Mouse (Mus musculus): Measurements from ENCODE around the gene Liph. TPM values are rescaled to one million over a fixed set of nuclear protein-coding genes. Genes with fewer than 3 reads are reported as not detected.

Gene Liph
- polyA plus RNA-seq, 1 experiment from 2014 or later: 30.4 TPM

DNA sequence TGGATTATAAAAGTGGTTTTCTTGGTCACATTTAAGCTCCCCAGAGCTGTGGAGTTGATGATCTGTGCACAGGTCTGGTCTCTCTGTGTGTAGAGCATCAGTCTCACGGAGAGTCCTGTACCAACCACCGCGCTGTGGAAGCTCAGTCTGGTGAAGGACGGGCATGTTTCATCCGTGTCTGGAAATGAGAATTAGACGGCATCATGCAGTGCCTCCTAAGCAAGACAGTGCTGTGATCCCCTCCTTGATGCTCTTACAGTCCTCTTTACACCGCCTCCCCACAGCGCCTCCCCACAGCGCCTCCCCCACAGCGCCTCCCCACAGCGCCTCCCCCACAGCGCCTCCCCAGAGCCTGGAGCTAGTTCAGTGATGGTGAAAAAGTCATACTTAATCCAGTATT lies 11.4 kb downstream of the Liph start:
- 85% methylated on average over 12 of the region's 12 CpGs for WGBS

DNA sequence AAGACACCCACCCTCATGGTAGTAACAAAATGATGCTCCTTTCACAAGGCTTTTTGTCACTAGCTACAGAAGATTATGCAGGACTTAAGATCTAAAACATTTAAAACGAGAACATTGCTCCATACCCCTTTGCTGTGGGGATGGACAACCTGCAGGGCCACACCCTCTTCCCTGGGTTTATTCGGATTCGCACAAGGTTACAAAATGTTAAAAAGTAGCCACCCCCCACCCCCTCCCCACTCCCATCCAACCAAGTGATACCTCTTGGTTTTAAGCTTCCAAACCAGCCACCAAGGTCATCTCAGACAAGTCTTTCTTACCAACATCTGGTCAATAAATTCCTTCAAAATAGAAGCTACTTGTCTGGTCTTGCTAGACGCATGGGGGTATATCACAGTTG lies 11.9 kb downstream of the Liph start:
- DNase-seq (ENCODE audit: low spot score): no peak
- no peaks in the 10 kb centered on the region for H3K36me3 ChIP-seq (ENCODE audit: insufficient read depth, low read length)
- H3K4me2 ChIP-seq (replicated peaks; ENCODE audit: low read depth, low read length): no peak overlapping the region
- H3K9ac ChIP-seq (replicated peaks; ENCODE audit: low read depth): no peak overlapping the region
- H3K9me3 ChIP-seq (ENCODE audit: low read length): no peaks in the 10 kb centered on the region
- no peak overlapping the region for H3K27ac ChIP-seq (ENCODE audit: low read length)
- TF ChIP-seq EP300 (IDR thresholded peaks at IDR 0.05) (no peak), CTCF (IDR thresholded peaks at IDR 0.05) (no peak)
- H3K4me1 ChIP-seq (ENCODE audit: insufficient read depth, low read depth, low read length): no peaks in the 10 kb centered on the region
- WGBS: 96% methylated on average over 4 of the region's 4 CpGs
- no peak overlapping the region for H3K4me3 ChIP-seq (ENCODE audit: low read depth, low read length)
- no peak for ATAC-seq
- no peaks in the 10 kb centered on the region for H3K27me3 ChIP-seq (replicated peaks; ENCODE audit: insufficient read depth, low read length)

More for the DNA sequence above, 11.4 kb downstream of the Liph start:
- TF ChIP-seq EP300 (IDR thresholded peaks at IDR 0.05): no peak
- DNase-seq (ENCODE audit: low spot score) (no peak), ATAC-seq (no peak)
- no peak overlapping the region for H3K27ac ChIP-seq (ENCODE audit: low read length)
- no peaks in the 10 kb centered on the region for H3K4me1 ChIP-seq (ENCODE audit: insufficient read depth, low read depth, low read length)
- no peak overlapping the region for H3K4me3 ChIP-seq (ENCODE audit: low read depth, low read length)
- H3K9ac ChIP-seq (replicated peaks; ENCODE audit: low read depth): no peak overlapping the region
- no peaks in the 10 kb centered on the region for H3K9me3 ChIP-seq (ENCODE audit: low read length)
- no peaks in the 10 kb centered on the region for H3K36me3 ChIP-seq (ENCODE audit: insufficient read depth, low read length)
- no peak overlapping the region for H3K4me2 ChIP-seq (replicated peaks; ENCODE audit: low read depth, low read length)
- H3K27me3 ChIP-seq (replicated peaks; ENCODE audit: insufficient read depth, low read length): no peaks in the 10 kb centered on the region

DNA sequence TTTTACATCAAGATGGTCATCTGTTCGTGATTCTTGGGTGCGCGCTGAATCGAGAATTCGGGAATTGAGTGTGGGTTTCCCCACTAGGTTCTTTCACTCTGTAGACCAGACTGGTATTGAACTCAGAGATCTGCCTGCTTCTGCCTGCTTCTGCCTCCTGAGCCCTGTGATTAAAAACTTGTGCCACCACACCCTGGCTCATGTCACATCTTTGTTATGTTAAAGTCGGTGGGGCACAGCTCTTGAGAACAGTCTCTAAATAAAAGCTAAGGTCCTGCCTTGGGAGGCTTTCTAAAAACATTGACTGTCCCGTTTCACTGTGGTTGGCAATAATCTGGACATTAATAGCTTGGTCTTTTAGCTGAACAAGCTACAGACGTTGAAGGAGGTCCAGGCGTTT lies 12.3 kb downstream of the Liph start:
- no peaks in the 10 kb centered on the region for H3K36me3 ChIP-seq (ENCODE audit: insufficient read depth, low read length)
- H3K4me1 ChIP-seq (ENCODE audit: insufficient read depth, low read depth, low read length): no peaks in the 10 kb centered on the region
- H3K9ac ChIP-seq (replicated peaks; ENCODE audit: low read depth): no peak overlapping the region
- no peak for TF ChIP-seq EP300 (IDR thresholded peaks at IDR 0.05)
- TF ChIP-seq CTCF (IDR thresholded peaks at IDR 0.05): no peak
- H3K27me3 ChIP-seq (replicated peaks; ENCODE audit: insufficient read depth, low read length): no peaks in the 10 kb centered on the region
- no peak overlapping the region for H3K27ac ChIP-seq (ENCODE audit: low read length)
- DNase-seq (ENCODE audit: low spot score): no peak
- H3K4me2 ChIP-seq (replicated peaks; ENCODE audit: low read depth, low read length): no peak overlapping the region
- ATAC-seq: no peak
- H3K9me3 ChIP-seq (ENCODE audit: low read length): no peaks in the 10 kb centered on the region
- 91% methylated on average over 9 of the region's 9 CpGs for WGBS
- no peak overlapping the region for H3K4me3 ChIP-seq (ENCODE audit: low read depth, low read length)

DNA sequence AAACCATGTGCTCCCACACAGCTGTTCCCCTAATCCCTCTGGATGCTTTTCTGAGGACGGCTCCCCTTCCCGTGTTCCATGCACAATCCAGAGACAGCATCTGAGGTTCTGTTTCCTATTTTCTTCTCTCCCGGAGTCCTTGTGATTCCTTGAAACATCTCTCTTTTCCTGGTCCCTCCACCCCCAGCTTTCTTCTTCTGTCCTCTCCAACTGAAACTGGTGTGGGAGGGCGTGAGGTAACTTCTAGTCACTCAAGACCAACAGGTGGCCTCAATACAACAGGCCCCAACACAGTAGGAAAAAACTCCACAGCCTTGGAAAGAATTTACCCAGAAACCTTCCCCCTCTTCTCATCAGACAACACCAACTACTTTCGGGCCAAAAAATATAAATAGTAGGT lies 18.1 kb downstream of the Liph start:
- TF ChIP-seq EP300 (IDR thresholded peaks at IDR 0.05): no peak
- TF ChIP-seq CTCF (IDR thresholded peaks at IDR 0.05): no peak

DNA sequence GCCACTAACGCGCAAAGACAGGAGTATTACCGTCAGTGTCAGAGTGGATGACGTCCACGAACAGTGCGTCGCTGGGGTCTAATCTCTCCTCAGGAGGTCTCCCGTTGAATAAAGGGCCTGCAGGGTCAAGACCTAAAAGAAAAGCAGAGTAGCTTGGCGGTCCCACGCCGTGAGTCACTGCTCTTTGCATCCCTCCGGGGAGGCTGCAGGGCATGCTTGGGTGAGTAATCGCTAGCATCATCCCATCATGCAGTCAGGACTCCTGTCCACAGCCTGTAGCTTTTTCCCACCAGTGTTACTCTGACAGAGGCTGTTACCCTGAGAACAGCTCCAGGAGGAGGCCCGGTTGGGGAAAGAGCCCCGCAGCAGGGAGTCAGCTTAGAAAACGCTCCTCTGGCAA lies 19.3 kb downstream of the Liph start:
- H3K4me1 ChIP-seq (ENCODE audit: insufficient read depth, low read depth, low read length): no peaks in the 10 kb centered on the region
- H3K4me2 ChIP-seq (replicated peaks; ENCODE audit: low read depth, low read length): no peak overlapping the region
- H3K4me3 ChIP-seq (ENCODE audit: low read depth, low read length): no peak overlapping the region
- H3K27me3 ChIP-seq (replicated peaks; ENCODE audit: insufficient read depth, low read length): no peaks in the 10 kb centered on the region
- DNase-seq (ENCODE audit: low spot score): no peak
- no peaks in the 10 kb centered on the region for H3K9me3 ChIP-seq (ENCODE audit: low read length)
- H3K27ac ChIP-seq (ENCODE audit: low read length): no peak overlapping the region
- 0 out of 2 replicates have a peak, but pooled peaks have one; percentile 32 for ATAC-seq
- H3K36me3 ChIP-seq (ENCODE audit: insufficient read depth, low read length): peaks cover 2% of the 10 kb centered on the region; the same call in 1 of the 2 replicates
- 12% methylated on average over 16 of the region's 16 CpGs for WGBS
- TF ChIP-seq CTCF (IDR thresholded peaks at IDR 0.05) (no peak), EP300 (IDR thresholded peaks at IDR 0.05) (no peak)
- no peak overlapping the region for H3K9ac ChIP-seq (replicated peaks; ENCODE audit: low read depth)

More for the DNA sequence above, 18.1 kb downstream of the Liph start:
- ATAC-seq (no peak), DNase-seq (ENCODE audit: low spot score) (no peak)
- Histone ChIP-seq H3K4me2 (replicated peaks; ENCODE audit: low read depth, low read length) (no peak overlapping the region), H3K9me3 (ENCODE audit: low read length) (no peaks in the 10 kb centered on the region), H3K9ac (replicated peaks; ENCODE audit: low read depth) (no peak overlapping the region), H3K27ac (ENCODE audit: low read length) (no peak overlapping the region), H3K4me3 (ENCODE audit: low read depth, low read length) (no peak overlapping the region), H3K36me3 (ENCODE audit: insufficient read depth, low read length) (peaks cover 2% of the 10 kb centered on the region; the same call in 1 of the 2 replicates), H3K4me1 (ENCODE audit: insufficient read depth, low read depth, low read length) (no peaks in the 10 kb centered on the region), H3K27me3 (replicated peaks; ENCODE audit: insufficient read depth, low read length) (no peaks in the 10 kb centered on the region)
- 81% methylated on average over 5 of the region's 5 CpGs for WGBS

DNA sequence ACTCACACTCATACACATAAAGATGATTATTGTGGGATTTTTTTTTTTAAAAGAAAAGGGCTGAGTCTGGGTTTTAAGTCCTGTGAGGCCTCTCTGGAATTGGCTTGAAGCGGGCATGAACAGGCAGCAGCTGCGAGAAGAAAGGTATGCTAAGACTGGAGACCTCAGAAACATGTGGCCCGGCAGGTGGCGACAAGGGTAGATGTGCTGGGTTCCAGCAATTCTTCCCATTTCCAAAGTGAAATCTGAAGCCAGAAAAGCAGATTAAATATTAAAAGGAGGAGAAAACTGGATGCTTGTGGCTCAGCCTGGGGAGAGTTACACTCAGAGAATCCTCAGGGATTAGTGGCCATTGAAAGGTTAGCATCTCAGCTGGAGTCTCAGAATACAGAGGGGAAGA lies 24.0 kb downstream of the Liph start:
- no peaks in the 10 kb centered on the region for H3K9me3 ChIP-seq (ENCODE audit: low read length)
- no peak overlapping the region for H3K27ac ChIP-seq (ENCODE audit: low read length)
- no peak overlapping the region for H3K9ac ChIP-seq (replicated peaks; ENCODE audit: low read depth)
- TF ChIP-seq EP300 (IDR thresholded peaks at IDR 0.05) (no peak), CTCF (IDR thresholded peaks at IDR 0.05) (peak; percentile 32)
- no peak for DNase-seq (ENCODE audit: low spot score)
- H3K36me3 ChIP-seq (ENCODE audit: insufficient read depth, low read length): no peaks in the 10 kb centered on the region
- no peaks in the 10 kb centered on the region for H3K27me3 ChIP-seq (replicated peaks; ENCODE audit: insufficient read depth, low read length)
- WGBS: 49% methylated on average over 4 of the region's 4 CpGs
- no peak for ATAC-seq
- H3K4me2 ChIP-seq (replicated peaks; ENCODE audit: low read depth, low read length): no peak overlapping the region
- H3K4me1 ChIP-seq (ENCODE audit: insufficient read depth, low read depth, low read length): no peaks in the 10 kb centered on the region
- H3K4me3 ChIP-seq (ENCODE audit: low read depth, low read length): no peak overlapping the region

DNA sequence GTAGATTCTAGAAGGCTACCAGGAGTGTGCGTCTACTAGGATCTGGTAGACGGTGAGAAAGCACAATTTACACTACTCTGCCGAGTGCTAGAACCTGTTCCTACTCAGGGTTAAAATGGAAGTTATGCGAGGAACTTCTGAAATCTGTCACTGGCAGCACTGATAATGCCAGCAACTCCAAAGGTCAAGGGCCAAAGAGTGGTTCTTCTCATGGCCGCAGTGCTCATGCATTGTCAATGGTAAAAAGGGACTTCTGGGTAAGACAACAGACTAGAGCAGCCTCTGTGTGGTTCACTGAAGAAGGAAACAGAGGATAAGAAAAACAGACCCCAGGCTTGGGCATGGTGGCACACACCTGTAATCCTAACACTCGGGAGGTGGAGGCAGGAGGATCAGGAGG lies 24.9 kb downstream of the Liph start:
- Histone ChIP-seq H3K36me3 (ENCODE audit: insufficient read depth, low read length) (no peaks in the 10 kb centered on the region), H3K27ac (ENCODE audit: low read length) (no peak overlapping the region), H3K4me3 (ENCODE audit: low read depth, low read length) (no peak overlapping the region), H3K4me1 (ENCODE audit: insufficient read depth, low read depth, low read length) (no peaks in the 10 kb centered on the region), H3K9ac (replicated peaks; ENCODE audit: low read depth) (no peak overlapping the region), H3K4me2 (replicated peaks; ENCODE audit: low read depth, low read length) (no peak overlapping the region), H3K27me3 (replicated peaks; ENCODE audit: insufficient read depth, low read length) (no peaks in the 10 kb centered on the region), H3K9me3 (ENCODE audit: low read length) (no peaks in the 10 kb centered on the region)
- DNase-seq (ENCODE audit: low spot score): no peak
- WGBS: 64% methylated on average over 6 of the region's 6 CpGs
- no peak for TF ChIP-seq EP300 (IDR thresholded peaks at IDR 0.05)
- no peak for TF ChIP-seq CTCF (IDR thresholded peaks at IDR 0.05)
- ATAC-seq: no peak

All from lung, postnatal 0 days (tissue).